Mouse (Mus musculus): ENCODE results near the gene Chd2.
A peak's percentile ranks its signal among the peaks of the same experiment; 100 is the strongest.

Chd2 gene

DNA sequence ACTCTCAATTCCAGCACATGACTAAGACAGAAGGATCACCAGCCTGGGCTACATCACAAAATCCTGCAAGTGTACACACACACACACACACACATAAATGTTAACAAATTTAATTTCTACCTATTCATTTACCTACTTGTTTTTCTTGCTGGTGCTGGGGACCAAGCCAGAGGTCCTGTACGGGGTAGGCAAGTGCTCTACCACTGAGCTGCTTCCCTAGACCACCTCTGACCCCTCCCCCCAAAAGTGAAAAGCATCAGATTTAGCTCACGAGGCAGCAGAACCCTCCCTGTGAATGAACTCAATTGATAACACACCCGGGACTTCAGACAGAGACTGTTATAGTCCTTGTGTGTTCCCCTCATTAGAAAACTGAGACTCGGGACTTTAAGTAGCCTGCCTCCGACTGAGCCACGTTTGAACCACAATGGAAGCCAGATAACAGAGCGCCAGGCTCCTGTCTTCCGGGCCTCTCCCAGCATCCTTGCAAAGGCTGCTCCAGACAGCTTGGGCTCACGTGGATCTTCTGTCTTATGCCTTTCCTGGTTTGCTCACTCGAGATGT, 19.9 kb upstream of the Chd2 start:
- DNase-seq, result no peak

DNA sequence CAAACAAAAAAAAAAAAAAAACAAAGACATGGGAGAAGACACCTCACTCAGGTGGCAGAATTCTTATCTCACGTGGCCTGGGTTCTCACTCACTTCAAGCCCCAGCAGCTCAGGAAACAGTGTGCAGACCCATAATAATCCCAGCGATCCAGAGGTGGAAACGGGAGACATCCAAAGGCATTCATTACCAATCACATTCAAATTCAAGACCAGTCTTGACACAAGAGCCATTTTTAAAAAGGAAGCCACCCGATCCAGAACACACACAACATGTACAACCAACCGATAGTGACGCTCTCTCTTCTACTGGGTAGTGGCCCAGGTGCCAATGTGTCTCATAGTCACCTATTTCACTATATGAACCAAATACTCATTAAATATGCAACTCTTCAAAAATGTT, 19.2 kb upstream of the Chd2 start:
- no peak for DNase-seq

DNA sequence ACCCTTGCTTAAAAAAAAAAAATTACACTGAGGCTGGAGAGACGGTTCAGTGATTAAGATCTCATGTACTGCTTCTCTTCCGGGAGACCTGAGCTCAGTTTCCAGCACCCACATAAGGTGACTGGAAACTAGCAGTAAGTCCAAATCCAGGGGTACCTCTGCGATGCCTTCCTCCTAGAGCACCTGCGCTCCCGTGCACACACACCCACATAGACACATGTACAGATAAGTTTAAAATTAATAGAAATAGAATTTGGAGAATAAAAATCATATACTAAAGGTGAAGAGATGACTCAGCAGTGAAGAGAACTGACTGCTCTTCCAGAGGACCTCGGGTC, 18.2 kb upstream of the Chd2 start:
- DNase-seq, result no peak

DNA sequence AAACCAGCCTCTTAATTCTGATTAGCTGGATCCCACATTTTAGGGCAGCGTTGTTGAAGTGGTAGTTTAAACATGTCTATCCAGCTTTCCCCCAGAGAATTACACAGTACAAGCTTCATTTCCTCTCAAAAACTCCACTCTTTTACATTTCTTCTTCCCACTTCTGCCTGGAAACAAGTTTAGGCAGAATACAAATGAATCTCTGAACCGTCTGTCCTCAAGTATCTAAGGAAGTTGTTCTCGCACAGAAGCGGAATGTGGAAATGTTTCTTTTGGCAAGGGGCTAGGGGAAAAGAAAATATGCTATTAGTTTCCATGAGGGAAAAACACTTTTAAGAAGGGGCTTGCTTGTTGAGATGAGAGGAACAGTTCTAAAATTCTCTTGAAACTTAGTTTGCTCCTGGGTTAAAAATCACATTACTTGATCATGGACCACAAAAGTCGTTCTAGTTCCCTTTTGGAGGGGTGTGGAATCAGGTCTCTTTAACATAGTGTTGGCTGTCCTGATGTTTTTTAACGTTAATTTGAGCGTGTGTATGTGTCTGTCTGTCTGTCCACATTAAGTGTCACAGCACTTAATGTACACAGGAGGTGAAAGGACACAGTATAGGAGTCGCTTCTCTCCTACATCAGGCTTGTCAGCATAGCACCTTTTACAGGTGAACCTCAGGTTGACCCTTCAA, 17.7 kb upstream of the Chd2 start:
- DNase-seq, result no peak

DNA sequence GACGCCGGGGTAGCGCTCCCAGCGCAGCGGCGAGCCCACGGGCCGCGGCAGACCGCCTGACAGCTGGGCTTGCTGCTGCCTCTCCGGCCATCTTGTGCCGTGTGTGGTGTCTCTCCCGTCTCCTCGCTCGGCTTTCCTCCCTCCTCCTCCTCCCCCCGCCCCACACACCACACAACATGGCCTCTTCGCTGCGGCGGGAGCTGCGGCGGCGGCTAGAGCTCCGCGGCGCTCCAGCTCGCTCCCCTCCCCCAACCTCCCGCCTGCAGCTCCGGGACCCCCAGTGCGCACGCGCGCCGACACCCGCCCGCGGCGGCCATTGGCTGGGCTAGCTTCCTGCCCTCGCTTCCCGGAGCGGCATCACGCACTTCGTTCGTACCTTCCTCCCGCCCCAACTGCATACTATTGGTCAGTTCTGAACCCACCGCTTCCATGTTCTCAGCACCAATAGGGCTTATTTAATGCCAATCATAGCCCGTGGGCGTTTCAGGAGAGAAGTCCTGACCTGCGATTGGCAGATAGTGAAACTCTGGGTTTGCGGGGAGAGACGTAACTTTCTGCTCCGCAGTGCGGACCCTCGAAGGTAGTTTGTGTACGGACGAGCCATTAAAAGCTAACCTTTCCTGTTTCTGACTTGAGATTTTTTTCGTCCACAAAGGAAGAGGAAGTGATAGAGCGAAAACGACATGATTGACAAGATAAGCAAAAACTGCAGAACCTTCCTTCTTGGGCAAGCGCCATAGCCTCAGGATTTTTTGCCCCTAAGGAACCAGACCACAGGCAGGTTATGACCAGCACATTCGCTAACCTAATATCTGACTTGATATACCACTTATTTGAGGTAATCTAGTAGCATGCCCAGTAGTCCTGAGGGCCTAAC, 16.9 kb upstream of the Chd2 start:
- peak; percentile 100 for DNase-seq

DNA sequence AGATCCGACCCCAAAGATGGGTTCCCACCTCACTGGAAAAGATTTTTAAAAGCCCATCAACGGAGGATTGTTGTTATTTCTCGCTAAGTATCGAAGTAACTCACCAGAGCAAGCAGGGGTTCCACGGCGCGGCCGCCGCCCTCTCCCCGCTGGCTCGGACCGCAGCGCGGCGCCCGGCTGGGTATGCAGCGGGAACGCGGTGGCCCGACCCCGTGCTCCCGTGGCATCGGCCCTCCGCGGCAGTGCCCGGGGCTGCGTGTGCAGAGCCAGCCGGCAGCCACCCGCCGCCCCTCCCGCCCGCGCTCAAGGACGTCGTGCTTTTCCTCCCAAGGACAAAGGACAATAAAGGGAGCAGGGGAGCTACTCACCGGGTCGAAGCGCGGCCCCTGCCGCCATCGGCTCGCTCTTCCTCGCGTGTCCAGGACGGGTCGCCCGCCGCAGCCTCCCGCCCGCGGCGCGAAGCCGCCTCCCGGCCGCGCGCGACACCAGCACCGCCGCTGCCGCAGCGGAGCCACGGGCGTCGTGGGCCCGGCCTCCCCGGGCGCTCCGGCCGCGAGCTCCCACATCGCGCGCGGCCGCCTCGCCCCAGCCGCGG, 16.1 kb upstream of the Chd2 start:
- DNase-seq, result no peak

DNA sequence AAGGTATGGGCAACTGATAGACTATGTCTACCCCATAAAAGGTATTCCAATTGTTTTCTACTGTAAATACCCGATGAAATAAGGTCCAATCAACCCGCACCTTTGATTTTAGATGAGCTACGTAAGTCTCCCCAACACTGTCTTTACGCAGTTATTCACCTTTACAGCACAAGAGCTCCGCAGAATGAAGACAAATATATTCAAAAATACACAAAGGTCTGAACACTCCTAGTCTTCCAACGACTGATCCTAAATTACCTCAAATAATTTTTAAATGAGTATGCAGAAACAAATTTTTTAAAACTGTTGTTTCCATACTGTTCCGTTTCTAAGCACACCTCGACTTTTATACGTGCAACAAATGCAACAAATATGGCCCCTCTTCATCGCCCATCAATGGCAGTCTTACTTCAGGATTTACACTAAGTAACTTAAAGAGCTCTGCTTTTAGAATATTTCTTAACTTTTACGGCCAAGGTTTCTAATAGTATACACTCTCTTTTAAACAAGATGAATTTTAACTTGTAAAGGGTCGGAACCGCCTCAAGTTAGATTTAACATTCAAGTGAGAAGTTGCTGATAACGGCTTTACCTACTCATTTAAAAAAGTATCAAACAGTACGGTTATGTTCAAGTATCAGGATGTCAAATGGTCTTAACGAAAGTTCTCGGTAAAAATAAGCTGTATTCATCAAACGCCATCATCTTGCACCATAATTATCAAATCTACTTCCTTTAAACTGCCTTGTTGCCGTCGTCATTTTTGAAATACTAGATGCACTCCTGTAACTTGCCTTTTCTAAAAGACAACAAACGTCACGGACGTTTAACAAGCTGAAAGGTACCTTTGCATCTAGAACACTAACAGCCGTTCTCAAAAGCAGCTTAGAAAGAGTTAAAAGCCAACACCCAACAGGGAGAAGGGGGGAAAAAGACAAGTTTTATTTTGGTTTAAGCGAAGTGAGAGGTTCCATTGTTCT, 15.3 kb upstream of the Chd2 start:
- DNase-seq, result no peak

DNA sequence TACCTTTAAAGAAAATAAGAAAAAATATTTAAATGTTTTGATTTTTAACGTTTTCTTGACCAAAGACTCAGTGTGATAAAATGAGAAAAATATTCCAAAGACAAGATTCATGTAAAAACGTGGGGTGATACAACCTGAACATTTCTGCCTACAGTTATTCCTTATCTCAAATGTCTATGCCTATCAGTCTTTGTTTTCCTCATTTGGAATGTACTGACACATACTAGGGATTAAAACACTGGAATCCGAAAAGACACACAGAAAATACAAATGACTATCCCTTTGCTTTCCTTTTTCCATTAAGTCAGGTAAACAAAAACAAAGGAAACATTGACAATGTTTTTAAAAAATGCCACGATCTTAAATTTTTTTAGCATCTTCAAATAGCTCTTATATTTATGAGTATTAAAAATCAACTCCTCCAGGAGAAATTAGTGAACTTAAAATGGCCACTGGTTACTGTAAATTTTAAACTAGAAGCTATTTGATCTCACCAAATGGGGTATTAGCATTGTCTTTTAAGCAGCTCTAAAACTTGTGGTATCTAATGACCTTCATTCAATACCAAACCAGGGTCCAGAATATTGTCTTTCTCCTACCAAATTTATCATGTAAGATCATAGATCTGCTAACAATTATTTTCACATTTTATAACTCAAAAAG, 14.4 kb upstream of the Chd2 start:
- DNase-seq, result no peak

DNA sequence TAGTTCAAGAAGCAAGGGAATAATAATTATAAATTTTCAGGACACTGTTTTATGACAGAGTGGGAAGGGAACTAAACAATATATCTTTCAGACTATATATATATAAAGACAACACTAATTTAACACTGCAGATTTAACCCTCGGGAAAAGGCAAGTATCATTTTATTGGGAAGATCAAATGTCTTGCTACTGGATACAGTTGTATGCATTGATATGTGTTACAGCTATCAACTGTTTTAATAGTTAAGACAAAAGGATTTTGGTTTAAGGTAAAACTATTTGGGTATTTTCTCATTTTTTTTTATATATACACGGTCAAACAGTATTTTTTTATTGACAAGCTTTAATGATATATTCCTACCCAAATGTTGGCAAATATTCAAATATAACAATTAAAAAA, 13.2 kb upstream of the Chd2 start:
- no peak for DNase-seq

DNA sequence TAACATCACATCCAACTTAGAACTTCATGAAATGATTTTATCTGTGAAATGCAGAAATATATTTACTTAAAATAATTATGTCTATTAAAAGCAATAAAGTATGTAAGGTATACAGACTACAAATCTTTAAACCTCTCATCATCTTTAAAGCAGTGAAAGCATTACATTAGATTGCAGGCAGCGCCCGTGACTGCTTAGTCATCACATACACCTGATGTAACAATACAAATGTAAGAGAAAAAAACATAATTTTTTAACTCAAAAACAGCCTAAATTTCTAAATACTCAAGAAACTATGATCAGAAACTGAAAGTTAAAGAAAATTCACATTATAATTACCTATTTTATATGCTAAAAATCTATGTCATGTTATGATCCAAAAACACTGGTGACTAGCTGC, 11.5 kb upstream of the Chd2 start:
- DNase-seq, result no peak

DNA sequence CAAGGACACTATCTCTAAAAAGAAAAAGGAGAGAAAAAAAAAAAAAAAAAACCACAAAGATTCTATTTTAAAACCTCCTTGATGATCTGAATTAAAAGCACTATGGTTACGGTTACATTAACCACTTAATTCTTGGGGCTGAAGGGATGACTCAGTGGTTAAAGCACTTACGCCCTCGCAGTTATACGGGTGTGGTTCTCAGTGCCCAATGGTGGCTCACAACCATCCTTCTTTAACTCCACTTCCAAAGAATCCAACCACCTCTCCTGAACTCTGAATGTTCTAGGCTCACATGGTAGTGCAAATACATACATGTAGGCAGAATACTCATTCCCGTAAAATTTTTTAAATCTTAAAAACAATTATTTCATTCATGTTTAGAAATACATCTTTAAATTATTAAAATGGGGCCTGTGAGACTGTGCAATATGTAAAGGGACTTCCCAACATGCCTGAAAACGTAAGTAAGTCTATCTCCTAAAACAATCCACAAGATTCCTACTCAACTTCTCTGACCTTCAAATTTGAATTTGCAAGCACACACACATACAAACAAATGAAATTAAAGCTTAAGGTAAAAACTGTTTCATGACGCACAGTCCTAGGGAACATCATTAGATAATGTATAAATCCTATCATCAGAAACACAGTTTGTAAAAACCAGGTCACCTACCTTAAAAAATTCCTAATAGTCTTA, 10.6 kb upstream of the Chd2 start:
- DNase-seq, result no peak

DNA sequence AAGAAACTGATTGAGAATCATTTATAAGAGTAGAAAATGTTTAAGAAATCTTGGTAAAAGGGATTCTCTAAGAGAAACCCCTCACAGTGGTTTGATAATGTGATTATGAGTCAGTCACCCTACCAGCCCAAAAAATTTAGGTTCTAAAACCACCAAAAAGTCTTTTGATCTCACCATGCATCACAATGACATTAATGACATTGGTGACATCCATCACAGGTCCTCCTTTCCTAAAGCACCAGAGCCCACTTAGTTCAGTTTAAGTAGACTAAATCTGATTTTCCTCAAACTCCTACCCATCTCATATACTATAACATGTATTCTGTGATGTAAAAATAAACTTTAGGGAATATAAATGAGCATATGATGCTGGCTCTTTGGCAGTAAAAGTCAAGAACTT, 9.7 kb upstream of the Chd2 start:
- DNase-seq, result no peak

DNA sequence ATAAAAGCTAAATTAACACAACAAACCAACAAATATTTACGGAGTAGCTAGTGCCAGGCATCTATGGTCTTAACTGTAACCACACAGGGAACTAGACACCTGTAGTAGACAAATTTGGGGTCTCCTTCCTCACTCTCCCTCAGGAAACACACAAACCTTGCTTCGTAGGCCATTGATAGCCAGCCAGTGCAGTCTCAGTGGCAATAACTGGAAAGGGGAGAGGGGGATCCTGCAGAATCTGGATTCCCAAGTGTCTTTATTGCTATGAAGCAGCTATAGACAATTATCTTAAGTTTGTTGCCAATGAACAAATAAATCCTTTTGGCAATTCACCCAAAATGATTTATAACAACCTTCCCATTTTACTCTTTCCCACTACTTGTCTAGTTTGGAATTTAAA, 6.4 kb upstream of the Chd2 start:
- DNase-seq, result no peak

DNA sequence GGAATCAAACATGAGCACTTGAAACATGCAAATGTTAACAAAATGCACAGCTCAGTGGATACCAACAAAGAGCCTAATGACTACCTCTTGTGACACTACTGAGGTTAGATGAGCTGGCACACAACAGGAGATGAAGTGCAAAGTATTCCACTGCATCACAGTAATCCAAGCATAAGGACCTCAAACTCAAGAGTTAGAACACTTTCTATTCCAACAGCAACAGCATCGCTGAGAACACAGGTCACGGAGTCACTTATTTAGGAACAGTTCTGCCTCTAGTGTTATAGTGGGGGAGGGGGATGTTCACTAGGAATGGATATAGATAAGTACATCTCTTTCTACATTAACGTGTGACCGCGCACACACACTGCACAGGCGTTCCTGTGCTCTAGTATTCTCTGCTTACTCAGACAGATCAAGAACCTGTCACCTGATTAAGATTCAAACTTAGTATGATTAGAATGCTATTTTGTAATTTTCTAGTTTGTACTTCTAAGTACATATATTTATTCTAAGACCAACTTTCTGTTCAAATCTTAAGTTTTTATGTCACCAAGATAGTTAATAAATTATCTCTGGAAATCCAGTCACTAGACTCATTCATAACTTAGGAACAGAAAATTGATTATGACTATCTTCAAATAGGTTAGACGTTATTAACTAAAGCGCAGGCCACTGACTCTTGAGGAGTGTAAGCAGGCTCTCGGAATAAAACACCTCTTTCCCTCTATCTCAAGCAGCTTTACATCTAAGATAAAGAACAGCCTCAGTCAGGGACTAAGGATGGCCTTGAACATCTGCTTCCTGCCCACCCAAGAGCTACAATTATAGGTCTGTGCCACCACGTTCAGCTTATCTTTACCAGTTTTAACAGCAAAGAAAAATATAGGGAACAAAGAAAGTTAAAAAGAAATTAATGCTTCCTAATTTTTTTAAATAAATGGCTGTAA, 5.2 kb upstream of the Chd2 start:
- no peak for DNase-seq

DNA sequence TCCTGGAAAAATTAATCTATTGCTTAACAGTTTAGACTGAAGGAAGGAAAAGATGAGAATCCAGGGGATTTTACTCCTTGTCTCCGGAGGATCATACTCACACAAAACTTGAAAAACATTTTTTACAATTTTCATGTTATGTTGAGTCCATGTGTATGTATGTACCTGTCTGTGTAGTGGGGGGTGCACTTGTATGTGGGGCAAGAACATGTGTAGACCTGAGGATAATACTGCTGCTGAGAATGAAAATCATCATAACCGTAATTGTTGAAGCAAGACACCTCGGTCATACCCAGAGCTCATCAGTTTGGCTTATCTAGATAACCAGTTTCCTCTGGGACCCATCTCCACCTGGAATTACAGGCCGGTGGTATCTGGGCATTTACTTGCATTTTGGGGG, 3.4 kb upstream of the Chd2 start:
- DNase-seq, result no peak

DNA sequence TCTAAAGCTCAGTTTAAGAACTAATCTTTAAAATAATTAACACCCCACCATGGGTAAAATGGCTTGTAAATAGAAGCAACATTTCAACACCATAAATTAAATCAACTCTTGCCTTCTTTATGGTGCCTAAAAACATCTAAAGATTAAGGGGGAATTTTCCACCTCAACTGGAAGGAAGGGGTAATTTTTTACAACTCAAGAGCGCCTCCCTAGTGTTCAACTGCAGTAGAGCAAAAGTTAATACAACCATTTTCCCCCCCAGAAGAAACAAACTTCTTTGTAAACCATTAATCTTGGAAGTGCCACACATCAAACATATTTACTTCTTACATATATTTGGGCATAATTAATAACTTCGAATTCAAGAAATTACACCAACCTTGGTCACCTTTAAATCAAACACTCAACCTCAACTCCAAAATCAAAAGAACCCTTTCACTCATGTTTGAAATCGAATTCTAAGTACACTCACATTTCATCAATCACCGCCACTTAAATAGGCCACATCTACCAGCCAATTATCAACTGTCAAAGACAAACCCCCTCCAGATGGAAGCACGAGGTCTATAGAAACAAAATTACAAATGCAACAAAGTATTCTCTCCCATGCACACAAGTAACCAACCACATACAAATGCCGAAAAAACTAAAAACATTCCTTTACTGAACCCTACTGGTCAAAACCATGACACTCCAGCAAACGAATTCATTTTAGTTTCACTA, 662 bp upstream of the Chd2 start:
- no peak for DNase-seq

DNA sequence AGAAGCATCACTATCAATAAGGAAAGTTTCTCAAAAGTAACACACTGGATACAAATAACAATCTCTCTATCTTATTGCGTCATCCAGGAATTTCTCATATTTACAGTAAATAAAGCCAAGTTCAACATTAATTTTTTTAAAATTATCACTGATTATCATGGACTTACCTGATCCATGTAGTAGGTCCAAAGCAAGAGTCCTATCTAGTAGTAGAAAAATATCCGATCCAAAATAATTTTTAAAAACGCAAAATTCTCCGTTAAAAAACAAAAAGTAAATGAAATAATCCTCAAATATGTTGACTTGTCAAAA, 595 bp downstream of the Chd2 start:
- no peak for DNase-seq

DNA sequence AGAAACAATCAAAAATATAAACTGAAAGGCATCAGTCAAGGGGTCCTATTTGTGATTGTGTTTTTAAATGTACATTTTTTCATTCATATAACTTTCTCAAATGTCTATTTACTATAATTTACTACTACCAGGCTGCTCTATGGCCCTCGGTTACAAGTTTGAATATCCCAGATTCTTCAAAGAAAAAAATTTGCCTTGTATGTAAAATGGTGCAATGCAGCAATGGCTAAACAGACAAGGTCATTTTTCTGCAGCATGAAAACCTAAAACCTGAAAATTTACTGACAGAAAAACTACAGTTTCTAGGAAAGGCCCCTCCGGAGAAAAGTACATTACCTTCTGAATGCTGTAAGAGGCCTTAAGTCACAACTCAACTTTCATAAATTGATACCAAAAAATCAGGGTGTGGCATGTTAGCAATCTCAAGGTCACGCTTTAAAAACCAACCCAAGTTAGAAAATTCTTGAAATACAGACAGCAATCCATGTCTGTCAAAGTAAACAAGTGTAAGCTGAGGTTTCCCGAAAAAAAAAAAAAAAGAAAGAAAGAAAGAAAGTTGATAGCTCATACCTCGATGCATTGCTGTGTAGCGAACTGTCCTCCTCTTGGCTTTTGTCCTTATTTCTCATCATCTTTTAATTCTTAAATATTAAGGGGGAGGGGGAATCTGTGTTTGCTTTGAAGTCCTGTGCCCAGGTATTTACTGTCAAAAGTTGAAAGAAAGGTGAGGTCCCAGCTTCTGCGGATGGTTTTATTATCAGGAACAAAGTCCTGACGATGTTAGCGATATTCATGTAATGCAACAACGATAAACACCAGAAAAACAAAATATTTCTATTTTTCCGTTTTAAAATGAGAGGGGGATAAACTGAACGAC, 1.2 kb downstream of the Chd2 start:
- DNase-seq, result no peak
